In the genomic region with DNA sequence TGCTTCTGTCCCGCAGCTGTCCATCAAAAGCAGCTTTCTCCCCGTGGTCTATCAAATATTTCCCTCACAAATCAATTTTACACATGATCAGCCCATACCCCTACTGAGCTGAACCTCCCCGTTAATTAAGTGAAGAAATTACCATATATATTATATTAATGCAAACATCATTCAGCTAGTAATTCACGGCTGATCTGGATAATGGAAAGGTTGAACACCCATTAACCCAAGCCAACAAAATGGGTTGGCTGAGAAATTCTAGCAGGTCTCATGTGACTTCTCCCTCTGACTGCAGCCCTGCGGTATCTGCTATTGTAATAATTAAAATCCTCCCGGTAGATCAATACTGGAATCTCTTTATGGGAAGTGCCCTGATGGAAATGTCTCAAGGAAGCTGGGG, we compare ENCODE assay signal across 29 mouse cellular contexts. TPM values are rescaled to one million over a fixed set of nuclear protein-coding genes. Genes with fewer than 3 reads are reported as not detected.
DNase-seq lines count a peak whose midpoint lies in the region; ATAC-seq lines count a peak whose summit lies in the region.
"Had no signal": no experiment of that assay in that cellular context is flagged by ENCODE, and none has a peak within 500 bp of the region (broad histone marks: within the 10 kb centered on the region; RNA-seq: fewer than 3 reads in every experiment).

No protein-coding gene starts in this region.

- 61% methylated on average over 6 of the region's 6 CpGs for WGBS in hindbrain, embryonic 11.5 days
- 72% methylated on average over 6 of the region's 6 CpGs for WGBS in hindbrain, embryonic 10.5 days
- 52% methylated on average over 6 of the region's 6 CpGs for WGBS in neural tube, embryonic 13.5 days
- 46% methylated on average over 6 of the region's 6 CpGs for WGBS in neural tube, embryonic 15.5 days
- WGBS in midbrain, embryonic 14.5 days = 22% methylated on average over 6 of the region's 6 CpGs

- no peaks in the 10 kb centered on the region for H3K4me1 ChIP-seq in hindbrain, embryonic 11.5 days (replicated peaks; ENCODE audit: control insufficient read depth, insufficient read depth, low read length)
- peaks cover 21% of the 10 kb centered on the region for H3K4me1 ChIP-seq in hindbrain, embryonic 10.5 days (replicated peaks)
- no peaks in the 10 kb centered on the region for H3K4me1 ChIP-seq in neural tube, embryonic 13.5 days (replicated peaks)
- no peaks in the 10 kb centered on the region for H3K4me1 ChIP-seq in neural tube, embryonic 15.5 days
- H3K4me1 ChIP-seq in midbrain, embryonic 14.5 days (ENCODE audit: control insufficient read depth, insufficient read depth, low read length) = peaks cover 27% of the 10 kb centered on the region
- H3K4me1 ChIP-seq: heart, embryonic 12.5 days; liver, embryonic 12.5 days; stomach, embryonic 15.5 days had no signal

- H3K36me3 ChIP-seq in hindbrain, embryonic 11.5 days (ENCODE audit: control insufficient read depth, insufficient read depth, low read length) = no peaks in the 10 kb centered on the region
- H3K36me3 ChIP-seq in hindbrain, embryonic 10.5 days = no peaks in the 10 kb centered on the region
- H3K36me3 ChIP-seq in neural tube, embryonic 13.5 days = peaks cover 15% of the 10 kb centered on the region
- H3K36me3 ChIP-seq in neural tube, embryonic 15.5 days = peaks cover 17% of the 10 kb centered on the region
- H3K36me3 ChIP-seq in midbrain, embryonic 14.5 days (ENCODE audit: control insufficient read depth, insufficient read depth, low read length) = peaks cover 7% of the 10 kb centered on the region

- no peak for DNase-seq in hindbrain, embryonic 11.5 days (ENCODE audit: low spot score)
- DNase-seq in hindbrain, embryonic 10.5 days (ENCODE audit: low spot score) = no peak
- peak; percentile 52 for DNase-seq in midbrain, embryonic 14.5 days
- no peak for DNase-seq in gastrocnemius, postnatal 25 days
- DNase-seq: adrenal gland, postnatal 25 days; cerebellum, adult 18-20 months; cerebellum, postnatal 14 days; gastrocnemius, postnatal 36 days; heart, adult 2 months; kidney, adult 8-10 months; kidney, postnatal 4 days; left cerebral cortex, postnatal 4 days; liver, postnatal 0 days; lung, postnatal 36 days had no signal

- ATAC-seq in hindbrain, embryonic 11.5 days (ENCODE audit: low FRiP score) = peak; percentile 80
- ATAC-seq in neural tube, embryonic 13.5 days (ENCODE audit: low read depth) = peak; percentile 63; the same call in 1 of the 2 replicates
- ATAC-seq in neural tube, embryonic 15.5 days (ENCODE audit: low FRiP score) = no peak
- peak; percentile 34 for ATAC-seq in midbrain, embryonic 14.5 days (ENCODE audit: low FRiP score, low TSS enrichment)
- no peak for ATAC-seq in inflammation-experienced regulatory T-cells, adult 6 months
- ATAC-seq: forebrain, embryonic 14.5 days; intestine, embryonic 16.5 days; liver, embryonic 12.5 days; liver, postnatal 0 days had no signal

- H3K9ac ChIP-seq in hindbrain, embryonic 11.5 days (ENCODE audit: low read depth, low read length) = no peak overlapping the region
- H3K9ac ChIP-seq in neural tube, embryonic 13.5 days = no peak overlapping the region
- H3K9ac ChIP-seq in neural tube, embryonic 15.5 days (replicated peaks) = no peak overlapping the region
- H3K9ac ChIP-seq in midbrain, embryonic 14.5 days (replicated peaks; ENCODE audit: low read length) = no peak overlapping the region
- H3K9ac ChIP-seq: heart, embryonic 12.5 days; liver, embryonic 12.5 days; liver, postnatal 0 days; stomach, embryonic 15.5 days had no signal

- H3K4me3 ChIP-seq in hindbrain, embryonic 11.5 days (ENCODE audit: low read depth, low read length) = no peak overlapping the region
- H3K4me3 ChIP-seq in hindbrain, embryonic 10.5 days = no peak overlapping the region
- no peak overlapping the region for H3K4me3 ChIP-seq in neural tube, embryonic 13.5 days
- H3K4me3 ChIP-seq in neural tube, embryonic 15.5 days (replicated peaks) = no peak overlapping the region
- no peak overlapping the region for H3K4me3 ChIP-seq in midbrain, embryonic 14.5 days (replicated peaks; ENCODE audit: low read depth, low read length)
- H3K4me3 ChIP-seq: erythroblast, embryonic 14.5 days; heart, adult 2 months; heart, embryonic 12.5 days; liver, embryonic 12.5 days; stomach, embryonic 15.5 days had no signal

- no peak overlapping the region for H3K4me2 ChIP-seq in hindbrain, embryonic 11.5 days (replicated peaks; ENCODE audit: low read depth, low read length)
- H3K4me2 ChIP-seq in neural tube, embryonic 13.5 days = no peak overlapping the region
- no peak overlapping the region for H3K4me2 ChIP-seq in neural tube, embryonic 15.5 days
- H3K4me2 ChIP-seq in midbrain, embryonic 14.5 days (ENCODE audit: low read length) = no peak overlapping the region
- H3K4me2 ChIP-seq: heart, embryonic 12.5 days; liver, embryonic 12.5 days; stomach, embryonic 15.5 days had no signal

- H3K9me3 ChIP-seq in hindbrain, embryonic 11.5 days (ENCODE audit: control insufficient read depth, low read length) = no peaks in the 10 kb centered on the region
- no peaks in the 10 kb centered on the region for H3K9me3 ChIP-seq in hindbrain, embryonic 10.5 days
- no peaks in the 10 kb centered on the region for H3K9me3 ChIP-seq in neural tube, embryonic 13.5 days
- no peaks in the 10 kb centered on the region for H3K9me3 ChIP-seq in neural tube, embryonic 15.5 days (replicated peaks)
- H3K9me3 ChIP-seq in midbrain, embryonic 14.5 days (ENCODE audit: control insufficient read depth, low read length) = no peaks in the 10 kb centered on the region
- H3K9me3 ChIP-seq: heart, embryonic 12.5 days; liver, embryonic 12.5 days; stomach, embryonic 15.5 days had no signal

- no peak overlapping the region for H3K27ac ChIP-seq in hindbrain, embryonic 11.5 days (ENCODE audit: low read depth, low read length)
- H3K27ac ChIP-seq in hindbrain, embryonic 10.5 days = no peak overlapping the region
- H3K27ac ChIP-seq in neural tube, embryonic 13.5 days (replicated peaks) = no peak overlapping the region
- no peak overlapping the region for H3K27ac ChIP-seq in neural tube, embryonic 15.5 days (replicated peaks)
- H3K27ac ChIP-seq in midbrain, embryonic 14.5 days (replicated peaks; ENCODE audit: low read depth, low read length) = no peak overlapping the region
- H3K27ac ChIP-seq: heart, adult 2 months; kidney, postnatal 0 days; liver, embryonic 12.5 days; stomach, embryonic 15.5 days had no signal

- H3K27me3 ChIP-seq in hindbrain, embryonic 11.5 days (ENCODE audit: control insufficient read depth, insufficient read depth, low read length) = no peaks in the 10 kb centered on the region
- H3K27me3 ChIP-seq in hindbrain, embryonic 10.5 days (ENCODE audit: insufficient read depth, poor library complexity, severe bottlenecking) = no peaks in the 10 kb centered on the region
- no peaks in the 10 kb centered on the region for H3K27me3 ChIP-seq in neural tube, embryonic 13.5 days
- H3K27me3 ChIP-seq in neural tube, embryonic 15.5 days (replicated peaks) = no peaks in the 10 kb centered on the region
- no peaks in the 10 kb centered on the region for H3K27me3 ChIP-seq in midbrain, embryonic 14.5 days (ENCODE audit: control insufficient read depth, insufficient read depth, low read length)
- H3K27me3 ChIP-seq: heart, embryonic 12.5 days; liver, embryonic 12.5 days; stomach, embryonic 15.5 days had no signal

RNA-seq across cellular contexts. Expression of a gene that starts 53.2 kb away (rescaled TPM):
- polyA plus RNA-seq in hindbrain, embryonic 11.5 days (2014; fragmentation: Nextera tagmentation; extraction: Ambion mirVana) = 2.0 and 3.0 TPM in 2 replicates
- polyA plus RNA-seq in hindbrain, embryonic 10.5 days (2016; fragmentation: Nextera tagmentation; extraction: Ambion mirVana) = 2.9 and 5.3 TPM in 2 replicates
- not detected in 2 replicates for polyA plus RNA-seq in neural tube, embryonic 13.5 days (2015; fragmentation: Nextera tagmentation; extraction: Ambion mirVana)
- not detected in 2 replicates for polyA plus RNA-seq in neural tube, embryonic 15.5 days (2015; fragmentation: Nextera tagmentation; extraction: Ambion mirVana)
- polyA plus RNA-seq in midbrain, embryonic 14.5 days (2014; fragmentation: Nextera tagmentation; extraction: Ambion mirVana) = 9.9 and 15.2 TPM in 2 replicates
- total RNA-seq in gastrocnemius, postnatal 25 days (2021) = not detected
- polyA plus RNA-seq in inflammation-experienced regulatory T-cells, adult 6 months (2017; shearing (Covaris generic)) = not detected
- total RNA-seq: adrenal gland, postnatal 25 days; gastrocnemius, adult 18-20 months; gastrocnemius, postnatal 36 days; heart, adult 2 months; hematopoietic stem cell, adult 5-6 weeks; megakaryocyte, adult 5-6 weeks; monocyte, adult 5-6 weeks had no signal
- polyA plus RNA-seq: erythroblast, embryonic 14.5 days; intestine, embryonic 16.5 days; kidney, postnatal 0 days; liver, embryonic 12.5 days; liver, postnatal 0 days; small intestine, adult 2 months had no signal

Comparison
In these comparisons a context has a peak if more than half of its experiments do, and no peak if none do; other contexts are left out.
1. ATAC-seq: peak in hindbrain, embryonic 11.5 days (single experiment), neural tube, embryonic 13.5 days (single experiment) and midbrain, embryonic 14.5 days (single experiment); none in neural tube, embryonic 15.5 days (single experiment) and inflammation-experienced regulatory T-cells, adult 6 months (single experiment).